Mouse (Mus musculus) gastrocnemius, postnatal 14 days (tissue): ENCODE measurements around the gene Tcl1b1. TPM values are rescaled to one million over a fixed set of nuclear protein-coding genes. Genes with fewer than 3 reads are reported as not detected.
"Not testable (repeated sequence)": the region's sequence is repeated elsewhere in the genome, so short reads cannot be mapped to it uniquely, and the experiment has no call there.

Experiments
- DNase-seq: peaks from one replicate; pipeline ENCODE4 v3.0.0; 2021; ENCODE audit warnings: mixed read lengths
- intact Hi-C: fragments of 180-260 bp; cut with DNase I; formaldehyde crosslinking; loops from one replicate; pipeline ENCODE4 v1.15.1; 2025; ENCODE audit warnings: low total_unique reads
- total RNA-seq, 2 experiments: library from RNA; stranded (reverse); gene quantifications; 2 replicates each; pipeline ENCODE4 v1.2.3; 2021

Tcl1b1 gene
- total RNA-seq, 2 experiments from 2014 or later: not detected

DNA sequence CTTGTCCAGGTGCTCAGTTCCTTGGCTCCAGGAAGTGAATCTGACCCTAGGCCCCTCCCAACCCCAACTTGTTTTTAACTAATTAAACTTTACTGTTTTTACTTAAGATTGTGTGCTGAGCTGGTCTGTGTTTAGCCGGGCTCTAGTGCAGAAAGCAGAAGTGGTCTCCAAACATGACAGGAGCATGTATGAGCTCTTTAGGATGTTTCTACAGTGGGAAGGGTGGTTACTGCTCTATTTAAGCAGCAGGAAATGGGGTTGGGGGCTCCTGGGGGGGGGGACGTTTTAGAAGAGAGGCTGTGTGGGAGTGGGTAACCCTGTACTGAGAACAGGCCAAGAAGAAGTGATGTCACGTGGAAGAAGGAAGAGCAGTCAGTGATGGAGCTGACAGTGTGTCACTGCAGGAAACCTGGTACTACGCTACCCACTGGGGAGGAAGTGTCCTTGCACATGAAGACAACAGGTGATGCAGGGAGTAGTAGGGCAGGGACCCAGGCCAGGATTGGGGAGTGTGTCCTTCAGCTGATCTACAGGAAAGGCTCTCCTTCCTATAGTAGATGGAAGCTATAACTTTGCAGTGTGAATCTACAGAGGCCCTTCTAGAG lies 21.7 kb downstream of the Tcl1b1 start:
- DNase-seq, intact Hi-C loops: not testable (repeated sequence)

DNA sequence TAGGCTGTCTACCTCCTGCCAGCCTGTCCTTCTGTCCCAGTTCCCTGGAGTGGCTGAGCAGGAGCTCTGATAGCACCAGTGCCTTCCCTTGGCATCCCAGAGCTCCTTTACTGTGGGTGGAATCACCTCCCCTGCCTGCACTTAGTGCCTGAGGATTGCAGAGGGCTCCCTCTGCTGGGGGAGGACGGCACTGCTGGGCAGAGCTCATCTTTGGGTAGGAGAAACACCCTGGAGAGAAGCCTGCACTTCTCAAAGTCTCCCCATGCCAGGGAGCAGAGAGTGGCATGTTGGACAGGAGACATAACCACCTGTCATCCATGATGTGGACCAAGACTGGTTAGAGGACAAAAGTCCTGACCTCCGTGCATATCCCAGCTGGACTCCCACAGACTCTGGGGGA lies 29.5 kb downstream of the Tcl1b1 start:
- intact Hi-C loops: not testable (repeated sequence)

DNA sequence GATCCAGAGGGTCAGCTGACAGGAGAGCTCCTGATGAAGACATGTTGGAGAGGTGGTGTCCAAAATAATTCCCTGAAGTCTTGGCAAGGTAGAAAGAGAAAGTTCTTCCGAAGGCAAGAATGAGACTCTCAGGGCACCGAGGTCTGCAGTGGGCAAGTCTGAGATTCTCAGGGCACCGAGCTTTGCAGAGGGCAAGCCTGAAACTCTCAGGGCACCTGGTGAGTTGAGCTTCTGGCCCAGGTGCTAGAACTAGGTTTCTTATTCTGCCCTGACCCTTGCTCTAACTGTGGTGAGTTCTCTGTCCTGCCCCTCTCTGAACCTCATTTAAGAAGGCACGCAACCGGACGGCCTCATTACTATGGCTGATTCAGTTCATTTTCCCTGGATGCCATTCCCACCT lies 31.3 kb downstream of the Tcl1b1 start, which contains the start of gene Tcl1b3:
TSS of gene Tcl1b3 (plus strand) at position 301 of the 400 bp plus-strand sequence.
- intact Hi-C loops, DNase-seq: not testable (repeated sequence)

More for the DNA sequence above, 29.5 kb downstream of the Tcl1b1 start:
- not testable (repeated sequence) for DNase-seq

DNA sequence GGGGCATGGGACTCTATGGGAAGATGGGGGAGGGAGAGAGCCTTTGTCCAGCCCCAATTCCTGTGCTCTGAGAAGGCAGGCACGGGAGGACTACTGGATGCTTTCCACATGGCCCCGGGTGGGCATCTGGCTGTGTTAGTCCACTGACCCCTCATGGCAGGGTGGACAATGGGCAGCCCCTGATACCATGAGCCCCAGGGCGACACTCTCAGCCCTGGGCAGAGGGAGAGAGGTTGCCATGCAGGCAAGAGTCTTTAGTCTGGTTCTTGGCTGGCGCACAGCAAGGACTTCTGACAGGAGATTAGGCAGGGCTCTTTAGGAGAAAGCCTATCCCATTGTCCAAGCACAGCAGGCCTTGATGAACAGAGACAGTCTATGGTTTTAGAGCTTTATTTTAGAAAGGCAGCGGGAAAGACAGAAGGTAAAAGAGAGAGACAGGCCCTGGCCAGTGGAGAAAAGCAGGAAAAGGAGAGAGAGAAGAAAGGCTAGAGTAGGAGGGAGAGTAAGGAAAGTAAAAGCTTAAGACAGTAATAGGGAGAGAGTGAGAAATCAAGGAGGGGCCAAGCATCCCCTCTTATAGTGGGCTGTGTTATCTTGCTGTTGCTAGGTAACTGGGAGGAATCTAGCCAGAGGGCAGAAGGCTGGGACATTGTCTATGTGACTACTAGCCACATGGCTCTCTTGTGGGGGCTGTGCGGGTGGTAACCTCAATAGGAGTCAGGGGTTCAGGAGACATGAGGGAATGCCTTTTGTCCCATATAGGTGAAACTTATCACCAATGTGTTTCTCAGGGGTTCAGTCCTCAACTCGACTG lies 40.4 kb downstream of the Tcl1b1 start:
- DNase-seq, intact Hi-C loops: not testable (repeated sequence)

DNA sequence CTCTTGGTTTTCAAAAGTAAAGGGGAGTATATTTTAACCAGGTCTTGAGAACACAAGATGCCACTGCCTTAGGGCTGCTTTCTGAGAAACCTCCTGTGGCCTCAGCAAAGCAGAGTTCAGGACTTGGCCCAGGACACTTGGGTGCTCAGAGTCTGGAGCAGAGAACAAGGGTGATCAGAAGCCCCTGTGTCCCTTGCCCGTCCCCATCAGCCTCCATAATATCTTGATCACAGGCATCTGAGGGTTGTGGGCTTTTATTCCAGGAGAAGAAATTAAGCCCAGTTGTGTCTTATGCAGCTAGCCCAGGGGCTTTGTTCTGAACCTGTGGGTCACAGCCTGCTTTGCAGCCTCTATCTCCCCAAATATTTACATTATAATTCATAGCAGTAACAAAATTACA lies 42.2 kb downstream of the Tcl1b1 start, which contains the start of gene Tcl1b4:
TSS of gene Tcl1b4 (plus strand) at position 301 of the 400 bp plus-strand sequence.
- intact Hi-C loops: not testable (repeated sequence)

DNA sequence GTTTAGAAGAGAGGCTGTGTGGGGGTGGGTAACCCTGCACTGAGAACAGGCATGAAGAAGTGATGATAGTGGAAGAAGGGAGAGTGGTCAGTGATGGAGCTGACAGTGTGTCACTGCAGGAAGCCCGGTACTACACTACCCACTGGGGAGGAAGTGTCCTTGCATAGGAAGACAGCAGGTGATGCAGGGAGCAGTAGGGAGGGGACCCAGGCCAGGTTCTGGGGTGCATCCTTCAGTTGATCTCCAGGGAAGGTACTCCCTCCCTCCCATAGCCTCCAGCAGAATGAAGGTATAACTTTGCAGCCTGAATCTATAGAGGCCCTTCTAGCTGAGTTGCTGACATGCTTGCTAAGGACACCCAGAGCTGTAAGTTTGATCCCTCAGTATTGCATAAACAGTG lies 47.6 kb downstream of the Tcl1b1 start:
- intact Hi-C loops: no loop called here
- no peak for DNase-seq

More for the DNA sequence above, 42.2 kb downstream of the Tcl1b1 start, which contains the start of gene Tcl1b4:
- DNase-seq: not testable (repeated sequence)

DNA sequence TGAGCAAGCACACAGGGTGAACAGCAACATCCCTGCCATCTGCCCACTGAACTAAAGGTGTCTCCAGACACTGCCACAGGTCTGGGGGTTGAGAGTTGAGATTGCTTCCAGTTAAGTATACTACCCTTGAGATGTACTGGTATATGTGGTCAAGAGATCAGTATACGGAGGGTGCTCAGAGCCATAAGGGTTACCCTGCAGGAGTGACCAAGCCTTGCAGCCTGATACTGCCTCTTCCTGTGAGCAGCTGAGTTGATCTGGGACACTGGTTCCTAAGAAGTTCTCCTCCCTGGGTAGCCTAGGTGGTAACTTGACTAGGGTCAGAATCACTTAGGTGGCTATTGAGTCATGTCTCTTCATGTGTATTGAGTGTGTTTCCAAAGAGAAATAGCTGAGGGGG lies 49.0 kb downstream of the Tcl1b1 start:
- intact Hi-C loops: no loop called here

DNA sequence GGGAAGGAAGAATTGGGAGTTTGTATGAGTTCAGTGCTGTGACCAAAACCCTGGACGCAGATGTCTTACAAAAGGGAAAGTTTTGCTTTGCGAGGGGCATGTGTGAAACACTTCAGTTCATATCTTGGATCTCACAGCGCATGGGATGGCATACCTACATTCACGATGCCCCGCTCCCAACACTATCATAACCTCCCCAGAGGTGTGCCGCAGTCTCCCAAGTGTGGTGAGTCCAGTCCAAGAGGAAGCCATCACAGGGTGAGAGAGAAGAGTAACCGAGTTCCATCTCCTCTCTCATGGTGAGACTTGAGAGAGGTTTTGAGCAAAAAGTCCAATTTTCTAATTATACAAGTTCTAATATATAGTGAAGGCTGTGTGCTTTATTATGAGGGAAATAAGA lies 49.7 kb downstream of the Tcl1b1 start:
- intact Hi-C loops: no loop called here
- DNase-seq: no peak

More for the DNA sequence above, 49.0 kb downstream of the Tcl1b1 start:
- no peak for DNase-seq

Other genes with a start within 250 kb of the Tcl1b1 start
- gene Syne3, start 149.9 kb upstream of the Tcl1b1 start, total RNA-seq: 1 to 10 TPM; 5.7 TPM
- gene Glrx5, start 127.0 kb upstream of the Tcl1b1 start, total RNA-seq: 10 to 100 TPM; 66.0 to 67.1 TPM
- gene Tcl1b2, start 13.7 kb upstream of the Tcl1b1 start, total RNA-seq: not detected
- gene Tcl1b5, start 16.7 kb downstream of the Tcl1b1 start, total RNA-seq: not detected
- not detected for gene Tcl1b3, start 31.4 kb downstream of the Tcl1b1 start, total RNA-seq
- not detected for gene Tcl1b4, start 42.3 kb downstream of the Tcl1b1 start, total RNA-seq
- gene Tcl1, start 63.1 kb downstream of the Tcl1b1 start, total RNA-seq: not detected
- not detected for gene Tunar, start 174.2 kb downstream of the Tcl1b1 start, total RNA-seq